In genomic region chr15:85337219-85337618, GRCm38 (mm10) we compare ENCODE assay signal across 8 mouse cellular contexts. TPM values are rescaled to one million over a fixed set of nuclear protein-coding genes. Genes with fewer than 3 reads are reported as not detected.
A peak's percentile ranks its signal among the peaks of the same experiment; 100 is the strongest.
DNase-seq lines count a peak whose midpoint lies in the region; ATAC-seq and TF ChIP-seq lines count a peak whose summit lies in the region.

No protein-coding gene starts in this region.

- ATAC-seq in stomach, embryonic 16.5 days (ENCODE audit: insufficient read depth, low FRiP score) = no peak

- peak overlapping the region; percentile 99 for H3K9ac ChIP-seq in stomach, embryonic 16.5 days (ENCODE audit: low read length)

- H3K36me3 ChIP-seq in thymus, adult 2 months (ENCODE audit: control insufficient read depth, insufficient read depth, low read length) = no peaks in the 10 kb centered on the region
- H3K36me3 ChIP-seq in stomach, embryonic 16.5 days (ENCODE audit: control insufficient read depth, insufficient read depth, low read length) = no peaks in the 10 kb centered on the region

- TF ChIP-seq CTCF in thymus, adult 2 months (IDR thresholded peaks at IDR 0.05; ENCODE audit: borderline replicate concordance, control insufficient read depth, extremely low read depth, insufficient read depth, low read length, poor library complexity) = no peak

- no peak overlapping the region for H3K27ac ChIP-seq in thymus, adult 2 months (ENCODE audit: control insufficient read depth, insufficient read depth, low read length)
- H3K27ac ChIP-seq in stomach, embryonic 16.5 days (ENCODE audit: low read length) = peak overlapping the region; percentile 99

- TF ChIP-seq POLR2A in thymus, adult 2 months (IDR thresholded peaks at IDR 0.05; ENCODE audit: control insufficient read depth, extremely low read depth, insufficient read depth, low read length, poor library complexity) = no peak

- 54% methylated on average over 9 of the region's 9 CpGs for WGBS in thymus, adult 2 months
- 32% methylated on average over 9 of the region's 9 CpGs for WGBS in stomach, embryonic 16.5 days

- no peaks in the 10 kb centered on the region for H3K27me3 ChIP-seq in thymus, adult 2 months (ENCODE audit: control insufficient read depth, insufficient read depth, low read length)
- H3K27me3 ChIP-seq in stomach, embryonic 16.5 days (ENCODE audit: control insufficient read depth, insufficient read depth, low read length) = no peaks in the 10 kb centered on the region

- peak overlapping the region; percentile 66; the same call in 1 of the 2 replicates for H3K4me3 ChIP-seq in thymus, adult 2 months (ENCODE audit: control insufficient read depth, insufficient read depth, low read length)
- peak overlapping the region; percentile 99 for H3K4me3 ChIP-seq in stomach, embryonic 16.5 days (replicated peaks; ENCODE audit: low read length)

- DNase-seq in cerebellum, adult 9-11 months = peak; percentile 42
- no peak for DNase-seq in cerebellum, postnatal 4 days (ENCODE audit: low spot score in 2 of 2)
- DNase-seq in thymus, adult 2 months = no peak
- DNase-seq in thymus, postnatal 14 days = no peak
- DNase-seq in liver = peak; percentile 12
- no peak for DNase-seq in layer of hippocampus, postnatal 25 days (ENCODE audit: extremely low spot score in 1 of 2, low spot score in 1 of 2)
- DNase-seq in embryo, embryonic 11 days = no peak

- H3K9me3 ChIP-seq in stomach, embryonic 16.5 days (replicated peaks; ENCODE audit: control insufficient read depth, low read length) = no peaks in the 10 kb centered on the region

- H3K4me1 ChIP-seq in thymus, adult 2 months (replicated peaks; ENCODE audit: control insufficient read depth, insufficient read depth, low read length) = peaks cover 15% of the 10 kb centered on the region
- H3K4me1 ChIP-seq in stomach, embryonic 16.5 days (ENCODE audit: control insufficient read depth, insufficient read depth, low read length) = peaks cover 9% of the 10 kb centered on the region

- H3K4me2 ChIP-seq in stomach, embryonic 16.5 days (ENCODE audit: low read depth, low read length) = peak overlapping the region; percentile 57

RNA-seq across cellular contexts. Expression of gene Atxn10, which starts 1.2 kb away (rescaled TPM):
- 112 and 142 TPM in 2 replicates for polyA plus RNA-seq in thymus, adult 2 months (2012; rRNA removed)
- polyA plus RNA-seq in stomach, embryonic 16.5 days (2015; fragmentation: Nextera tagmentation; extraction: Ambion mirVana) = 209 and 215 TPM in 2 replicates
- total RNA-seq in layer of hippocampus, postnatal 25 days (2021) = 100 to 1,000 TPM; 292 to 314 TPM

Comparison
In these comparisons a context has a peak if more than half of its experiments do, and no peak if none do; other contexts are left out.
1. DNase-seq: peak in cerebellum, adult 9-11 months (single experiment) and liver (single experiment); none in cerebellum, postnatal 4 days (0 of 2), thymus, adult 2 months (single experiment), thymus, postnatal 14 days (single experiment), layer of hippocampus, postnatal 25 days (0 of 2) and embryo, embryonic 11 days (single experiment).